Mouse (Mus musculus) thymus, postnatal 14 days (tissue): Measurements from ENCODE around the gene Arf3.

Source experiments
- DNase-seq: peaks from one replicate; pipeline ENCODE4 v3.0.0; 2021

Gene Arf3

DNA sequence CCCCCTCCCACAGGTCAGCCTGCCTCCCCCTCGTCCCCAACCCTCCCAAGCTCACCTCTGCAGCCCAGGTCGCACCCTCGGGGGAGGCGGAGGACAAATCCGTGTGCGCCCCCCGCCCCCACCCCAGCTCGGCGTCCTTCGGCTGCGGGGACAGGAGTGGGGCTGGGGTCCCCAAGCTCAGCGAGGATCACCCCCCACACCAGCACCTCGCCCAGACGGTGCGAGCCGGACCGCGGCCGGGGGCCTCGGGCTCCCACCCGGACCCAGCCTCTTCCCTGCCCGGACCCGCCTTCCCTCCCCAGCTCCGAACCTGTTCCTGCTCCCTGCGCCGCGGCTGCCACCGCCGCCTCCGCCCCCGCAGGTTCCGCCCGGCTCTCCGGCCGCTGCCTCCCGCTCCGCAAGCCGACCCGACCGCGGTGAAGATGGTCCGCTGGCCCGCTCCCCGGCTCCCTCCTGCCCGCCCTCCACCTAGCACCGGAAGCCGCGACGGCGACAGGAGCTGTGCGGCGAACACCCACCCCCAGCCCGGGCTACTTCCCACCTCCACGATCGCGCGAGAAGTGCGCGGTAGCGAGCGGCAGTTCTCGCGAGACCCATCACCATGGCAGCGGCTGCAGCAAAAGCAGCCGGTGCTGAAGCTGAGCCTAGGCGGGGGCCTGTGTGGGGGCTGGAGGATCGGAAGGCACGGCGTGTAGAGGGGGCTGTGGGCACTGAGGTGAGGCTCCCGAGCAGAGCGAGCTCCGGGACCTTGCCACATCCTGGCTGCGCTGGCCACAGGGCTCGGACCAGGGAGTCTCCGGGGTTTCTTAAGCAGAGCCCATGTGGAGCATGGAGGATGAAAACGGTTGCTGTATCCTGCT is at the start of gene Arf3:
TSS of gene Arf3 (minus strand) at position 545 of the 860 bp plus-strand sequence.
- peak; percentile 99 for DNase-seq

DNA sequence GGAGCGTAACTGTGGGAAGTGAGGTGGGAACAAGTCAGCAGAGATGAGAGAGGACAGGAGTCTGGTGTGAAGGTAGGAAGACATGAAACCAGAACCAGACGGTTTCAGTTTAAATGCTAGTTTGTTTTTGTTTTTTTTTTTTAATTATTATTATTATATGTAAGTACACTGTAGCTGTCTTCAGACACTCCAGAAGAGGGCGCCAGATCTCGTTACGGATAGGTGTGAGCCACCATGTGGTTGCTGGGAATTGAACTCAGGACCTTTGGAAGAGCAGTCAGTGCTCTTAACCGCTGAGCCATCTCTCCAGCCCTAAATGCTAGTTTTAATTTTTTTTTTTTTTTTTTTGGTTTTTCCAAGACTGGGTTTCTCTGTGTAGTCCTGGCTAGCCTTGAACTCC is 47.2 kb upstream of the Arf3 start:
- DNase-seq = peak; percentile 22

DNA sequence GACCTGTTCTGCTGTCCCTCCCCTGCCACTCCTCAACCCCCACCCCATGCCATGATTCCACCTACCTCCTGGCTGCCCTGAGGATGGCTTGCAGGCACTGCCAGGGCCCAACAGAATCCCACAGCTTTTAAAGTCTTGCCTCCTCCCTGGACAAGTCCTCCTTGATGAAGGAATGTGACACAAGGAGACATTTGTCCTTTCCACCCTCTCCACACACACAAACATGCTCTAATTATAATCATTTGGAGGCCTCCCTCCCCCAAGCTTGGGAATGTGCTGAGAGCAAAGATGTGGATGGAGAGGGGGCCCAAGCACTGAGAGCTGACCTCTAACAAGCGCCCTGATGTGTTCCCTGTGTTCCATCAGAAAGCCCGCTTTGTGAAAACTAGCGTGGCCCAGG is 46.4 kb upstream of the Arf3 start, which contains the start of gene Ddn:
TSS of gene Ddn (minus strand) at position 101 of the 400 bp plus-strand sequence.
- DNase-seq = no peak

DNA sequence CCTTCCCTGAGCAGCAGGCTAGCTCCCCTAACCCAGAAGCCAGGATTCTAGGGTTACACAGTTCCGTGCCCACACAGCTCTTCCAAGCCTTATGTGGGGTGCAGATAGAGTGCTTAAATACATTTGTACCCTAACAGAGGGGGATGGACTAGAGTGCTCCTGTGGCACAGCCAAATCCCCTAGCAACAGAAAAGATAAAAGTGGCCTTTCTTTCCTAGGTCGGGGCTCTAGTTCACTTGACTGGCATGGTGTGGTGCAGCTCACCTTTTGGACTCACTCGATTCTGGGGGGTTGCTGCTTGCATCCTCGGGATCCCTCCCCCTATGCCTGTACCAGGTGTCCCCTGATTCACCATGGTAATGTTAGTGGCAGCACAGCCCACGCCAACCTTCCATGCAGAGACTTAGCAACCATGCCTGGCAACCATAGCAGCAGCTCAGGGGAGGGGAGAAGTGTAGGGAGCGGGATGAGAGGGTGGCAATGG is 45.7 kb upstream of the Arf3 start:
- DNase-seq = no peak

GRCm38 (mm10) chr15:98807895-98808650 is 45.1 kb upstream of the Arf3 start:
- DNase-seq = peak; percentile 78

DNA sequence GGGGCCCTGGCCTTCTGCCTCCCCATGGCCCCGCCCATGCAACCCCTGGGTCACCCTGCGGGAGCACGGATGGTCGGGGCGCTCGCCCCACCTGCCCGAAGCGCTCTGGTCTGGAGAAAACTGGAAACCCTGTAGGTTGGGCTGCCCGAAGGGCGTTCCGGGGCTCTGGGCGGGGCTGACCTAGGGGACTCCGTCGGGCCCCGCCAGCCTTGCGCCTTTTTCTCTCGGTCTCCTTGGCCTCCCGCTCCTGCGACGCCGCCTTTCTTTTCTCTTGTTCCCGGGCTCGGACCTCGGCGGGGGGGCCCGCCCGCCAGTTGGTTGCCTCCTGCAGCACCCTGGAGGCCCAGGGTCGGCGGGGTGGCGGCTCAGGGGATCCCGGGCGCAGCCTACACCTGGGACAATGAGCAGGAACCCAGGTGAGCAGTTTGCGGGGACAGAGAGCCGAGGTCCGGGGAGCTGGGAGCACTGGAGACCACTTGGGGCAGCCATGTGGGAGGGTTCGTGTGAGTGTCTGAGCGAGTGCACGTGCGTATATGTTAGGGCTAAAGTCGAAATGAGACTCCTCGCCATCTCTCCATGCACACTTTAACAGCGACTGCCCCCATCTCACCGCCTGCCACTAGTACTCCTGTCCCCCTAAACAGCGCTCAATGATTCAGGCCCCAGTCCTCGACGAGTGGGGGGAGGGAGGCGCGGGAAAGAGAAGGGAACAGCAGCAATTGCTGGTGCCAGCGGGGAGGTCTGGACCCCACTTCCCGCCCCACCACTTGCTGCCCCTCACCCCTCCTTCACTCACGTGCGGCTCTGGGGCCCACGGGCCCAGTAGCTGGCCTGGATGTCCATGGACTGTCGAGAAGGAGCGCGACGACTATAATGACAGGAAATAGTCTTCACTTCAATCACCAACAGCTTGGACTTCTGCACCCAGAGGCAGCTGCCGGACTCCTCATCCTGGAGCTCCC is 44.1 kb upstream of the Arf3 start:
- DNase-seq = peak; percentile 39

- no peak for DNase-seq
Observed at GRCm38 (mm10) chr15:98806071-98806808, 43.2 kb upstream of the Arf3 start.

GRCm38 (mm10) chr15:98805324-98806040 is 42.5 kb upstream of the Arf3 start:
- DNase-seq = peak; percentile 55

GRCm38 (mm10) chr15:98804054-98804453 is 41.0 kb upstream of the Arf3 start:
- DNase-seq = peak; percentile 84

- no peak for DNase-seq
Observed at GRCm38 (mm10) chr15:98802926-98803325, 39.9 kb upstream of the Arf3 start.

DNA sequence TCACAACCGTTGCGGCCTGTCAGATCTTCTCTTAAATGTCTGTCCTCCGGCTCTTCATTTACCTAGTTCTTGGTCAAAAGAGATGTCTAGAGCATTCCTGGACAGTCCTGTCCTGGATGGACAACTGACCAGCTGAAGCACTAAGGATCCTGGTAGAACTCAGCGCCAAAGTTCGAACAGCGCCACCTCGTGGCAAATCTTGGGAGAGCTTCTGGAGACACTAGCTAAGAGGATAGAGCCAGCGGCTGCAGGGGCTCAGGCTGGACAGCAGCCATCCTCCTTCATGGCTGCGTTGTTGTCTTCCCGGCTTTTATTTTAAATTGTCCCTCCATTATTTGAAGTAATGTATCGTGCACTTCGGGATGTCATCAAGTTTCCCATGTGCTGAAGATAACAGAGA is 36.4 kb upstream of the Arf3 start:
- DNase-seq = peak; percentile 75

GRCm38 (mm10) chr15:98798903-98799302 is 35.9 kb upstream of the Arf3 start:
- no peak for DNase-seq

- DNase-seq = no peak
Observed at GRCm38 (mm10) chr15:98797835-98798492, 35.0 kb upstream of the Arf3 start.

DNA sequence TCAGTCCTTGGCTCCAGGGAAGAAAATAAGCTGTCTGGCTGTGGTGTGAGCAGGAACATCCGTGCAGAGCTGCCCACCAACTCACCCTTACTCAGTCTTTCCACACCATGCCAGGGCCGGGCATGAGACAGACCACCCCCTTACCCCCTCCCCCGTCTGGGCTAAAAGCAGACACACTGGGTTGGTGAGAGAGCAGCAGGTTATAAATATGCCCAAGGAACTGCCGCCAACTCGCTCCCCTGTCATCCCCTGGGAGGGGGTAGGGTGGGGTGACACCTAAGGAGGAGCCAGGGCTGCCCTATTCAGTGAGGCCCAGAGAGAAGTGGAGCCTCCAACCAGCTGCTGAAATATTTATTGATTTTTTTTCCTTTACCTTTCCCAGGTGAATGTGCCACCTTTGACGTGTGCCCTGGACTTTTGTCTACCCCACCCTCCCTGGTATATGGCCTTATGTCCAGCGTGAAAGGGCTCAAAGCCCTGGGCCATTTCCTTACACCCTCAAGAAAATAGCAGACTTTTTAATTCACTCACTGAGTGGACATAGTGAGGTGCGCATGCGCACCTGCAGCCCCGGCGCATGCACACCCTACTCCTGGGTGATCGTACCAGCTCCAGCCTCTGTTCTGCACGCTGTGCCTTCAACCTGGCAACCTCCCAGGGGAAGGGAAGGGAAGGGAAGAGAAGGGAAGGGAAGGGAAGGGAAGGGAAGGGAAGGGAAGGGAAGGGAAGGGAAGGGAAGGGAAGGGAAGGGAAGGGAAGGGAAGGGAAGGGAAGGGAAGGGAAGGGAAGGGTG is 34.0 kb upstream of the Arf3 start:
- no peak for DNase-seq

DNA sequence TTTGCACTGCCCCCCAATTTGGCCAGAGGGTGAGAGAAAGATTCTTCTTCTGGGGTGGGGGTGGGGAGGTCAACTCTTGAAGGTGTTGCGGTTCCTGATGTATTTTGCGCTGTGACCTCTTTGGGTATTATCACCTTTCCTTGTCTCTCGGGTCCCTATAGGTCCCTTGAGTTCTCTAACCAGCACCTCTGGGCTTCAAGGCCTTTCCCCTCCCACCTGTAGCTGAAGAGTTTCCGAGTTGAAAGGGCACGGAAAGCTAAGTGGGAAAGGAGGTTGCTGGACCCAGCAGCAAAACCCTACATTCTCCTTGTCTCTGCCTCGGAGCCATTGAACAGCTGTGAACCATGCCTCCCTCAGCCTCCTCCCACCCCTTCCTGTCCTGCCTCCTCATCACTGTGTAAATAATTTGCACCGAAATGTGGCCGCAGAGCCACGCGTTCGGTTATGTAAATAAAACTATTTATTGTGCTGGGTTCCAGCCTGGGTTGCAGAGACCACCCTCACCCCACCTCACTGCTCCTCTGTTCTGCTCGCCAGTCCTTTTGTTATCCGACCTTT is 30.2 kb upstream of the Arf3 start:
- DNase-seq = no peak

DNA sequence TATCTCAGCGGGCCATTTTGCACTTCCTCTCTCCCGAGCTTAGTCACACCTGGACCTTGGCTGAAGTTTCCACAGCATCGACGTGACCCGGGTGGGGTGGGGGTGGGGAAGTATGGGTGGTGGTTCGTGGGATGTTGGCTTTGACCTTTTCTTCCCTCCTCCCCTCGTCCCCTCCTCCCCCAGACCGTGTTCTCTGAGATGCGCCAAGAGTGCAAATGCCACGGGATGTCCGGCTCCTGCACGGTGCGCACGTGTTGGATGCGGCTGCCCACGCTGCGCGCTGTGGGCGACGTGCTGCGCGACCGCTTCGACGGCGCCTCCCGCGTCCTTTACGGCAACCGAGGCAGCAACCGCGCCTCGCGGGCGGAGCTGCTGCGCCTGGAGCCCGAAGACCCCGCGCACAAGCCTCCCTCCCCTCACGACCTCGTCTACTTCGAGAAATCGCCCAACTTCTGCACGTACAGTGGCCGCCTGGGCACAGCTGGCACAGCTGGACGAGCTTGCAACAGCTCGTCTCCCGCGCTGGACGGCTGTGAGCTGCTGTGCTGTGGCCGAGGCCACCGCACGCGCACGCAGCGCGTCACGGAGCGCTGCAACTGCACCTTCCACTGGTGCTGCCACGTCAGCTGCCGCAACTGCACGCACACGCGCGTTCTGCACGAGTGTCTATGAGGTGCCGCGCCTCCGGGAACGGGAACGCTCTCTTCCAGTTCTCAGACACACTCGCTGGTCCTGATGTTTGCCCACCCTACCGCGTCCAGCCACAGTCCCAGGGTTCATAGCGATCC is 29.4 kb upstream of the Arf3 start:
- DNase-seq = no peak

DNA sequence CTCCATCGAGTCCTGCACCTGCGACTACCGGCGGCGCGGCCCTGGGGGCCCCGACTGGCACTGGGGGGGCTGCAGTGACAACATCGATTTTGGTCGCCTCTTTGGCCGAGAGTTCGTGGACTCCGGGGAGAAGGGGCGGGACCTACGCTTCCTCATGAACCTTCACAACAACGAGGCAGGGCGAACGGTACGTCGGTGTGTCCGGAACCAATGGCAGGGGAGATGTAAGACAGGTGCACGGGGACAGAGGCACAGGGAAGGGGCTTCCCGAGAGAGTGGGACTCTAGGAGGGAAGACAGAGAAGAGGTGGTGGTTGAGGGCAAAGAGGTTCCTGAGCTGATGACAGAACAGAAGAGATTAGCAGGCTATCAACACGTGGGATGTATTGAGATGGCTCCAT is 28.8 kb upstream of the Arf3 start:
- no peak for DNase-seq

DNA sequence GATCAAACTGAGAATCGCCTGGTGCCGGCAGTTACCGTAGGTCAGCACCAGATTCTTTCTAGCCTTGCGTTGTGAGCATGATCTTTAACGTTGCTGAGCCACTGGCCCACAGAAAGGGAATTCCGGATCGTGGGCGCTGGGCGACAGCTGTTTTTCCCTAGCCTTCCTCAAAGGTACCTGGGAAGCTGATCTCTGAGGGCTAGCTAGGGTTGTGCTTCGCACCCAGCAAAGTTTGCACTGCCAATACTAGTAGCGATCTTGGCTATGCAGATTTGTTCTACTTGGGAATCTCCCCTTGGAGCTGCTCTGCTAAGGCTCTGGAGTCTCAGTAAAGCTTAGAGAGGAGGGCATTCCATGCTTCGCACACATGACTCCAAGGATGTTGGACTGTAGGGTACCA is 28.2 kb upstream of the Arf3 start:
- no peak for DNase-seq

DNA sequence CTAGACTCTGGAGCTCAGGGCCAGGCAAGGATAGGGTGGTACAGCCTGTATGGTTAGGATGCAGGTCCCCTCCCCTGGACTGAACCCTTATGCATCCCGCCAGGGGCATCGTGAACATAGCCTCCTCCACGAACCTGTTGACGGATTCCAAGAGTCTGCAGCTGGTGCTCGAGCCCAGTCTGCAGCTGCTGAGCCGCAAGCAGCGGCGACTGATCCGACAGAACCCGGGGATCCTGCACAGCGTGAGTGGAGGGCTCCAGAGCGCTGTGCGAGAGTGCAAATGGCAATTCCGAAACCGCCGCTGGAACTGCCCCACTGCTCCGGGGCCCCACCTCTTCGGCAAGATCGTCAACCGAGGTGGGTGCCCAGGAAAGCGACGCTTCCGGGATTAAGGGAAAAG is 27.7 kb upstream of the Arf3 start:
- no peak for DNase-seq
